Mouse (Mus musculus): ENCODE measurements around the gene Pygo2.
A peak's percentile ranks its signal among the peaks of the same experiment; 100 is the strongest.

Pygo2 gene

DNA sequence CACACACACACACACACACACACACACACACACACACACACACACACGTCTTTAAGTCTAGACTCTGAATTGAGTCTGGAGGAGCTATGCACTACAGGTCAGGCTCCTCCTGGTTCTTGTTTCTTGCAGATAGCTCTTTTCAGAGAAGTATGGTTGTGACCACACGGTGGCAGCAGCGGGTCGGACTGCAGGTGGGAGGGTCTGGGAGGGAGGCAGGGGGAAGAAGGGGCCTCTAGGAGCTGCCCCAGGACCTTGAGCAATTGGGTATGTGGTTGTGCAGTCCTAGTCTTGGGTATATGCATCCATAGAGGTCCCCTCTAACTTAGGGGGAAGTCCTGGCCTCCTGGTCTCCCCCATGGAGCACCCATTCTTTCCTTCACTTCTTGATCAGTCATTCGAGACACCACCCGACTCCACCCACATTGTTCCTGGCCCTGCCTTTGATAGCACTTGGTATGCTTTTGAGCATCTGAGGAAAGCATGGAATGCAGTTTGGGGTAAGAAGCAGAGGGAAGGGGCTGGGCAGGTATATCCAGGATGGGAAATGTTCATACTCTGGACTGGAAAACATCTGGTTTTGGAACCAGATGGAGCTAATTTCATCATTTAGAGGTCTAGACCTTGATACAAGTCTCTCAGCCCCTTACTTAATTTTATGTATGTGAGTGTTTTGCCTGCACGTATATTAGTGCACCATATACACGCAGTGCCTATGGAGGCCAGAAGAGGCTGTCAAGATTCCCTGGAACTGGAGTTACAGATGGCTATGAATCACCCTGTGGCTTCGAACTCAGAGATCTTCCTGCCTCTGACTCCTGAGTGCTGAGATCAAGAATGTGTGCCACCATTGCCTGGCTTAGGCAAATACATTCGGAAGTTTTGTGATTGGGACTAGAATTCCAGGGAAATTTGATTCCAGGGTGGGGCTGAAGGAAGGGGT lies 27.0 kb downstream of the Pygo2 start:
- DNase-seq (ENCODE audit: low spot score in 2 of 2) = no peak

DNA sequence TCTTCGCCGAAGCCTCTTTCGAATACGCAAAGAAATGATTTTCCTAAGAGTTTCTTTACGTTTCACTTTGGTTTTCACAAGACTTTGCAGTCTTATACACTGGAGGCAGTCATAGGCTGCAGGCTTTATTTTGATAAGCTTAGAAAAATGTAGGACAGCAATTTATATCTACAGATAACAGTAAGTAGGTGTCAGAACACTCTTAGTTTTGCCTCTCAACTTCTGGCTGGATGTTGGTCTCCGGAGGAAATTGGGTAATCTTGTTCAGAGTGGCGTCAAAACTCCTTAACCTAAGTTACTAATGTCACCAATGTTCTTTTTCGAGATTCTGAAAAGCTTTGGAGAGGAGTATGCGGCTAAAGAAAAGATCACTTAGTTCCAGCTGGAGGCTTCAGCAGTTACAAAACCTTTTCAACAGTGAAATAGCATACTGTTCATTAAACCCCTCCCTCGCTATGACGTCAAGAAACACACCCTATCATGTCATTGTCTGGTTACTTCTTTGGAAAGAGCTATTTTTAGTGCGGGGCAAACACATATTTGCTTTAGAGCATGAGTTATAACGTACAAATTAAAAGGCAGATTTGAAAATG lies 28.5 kb downstream of the Pygo2 start:
- no peak for DNase-seq (ENCODE audit: low spot score in 2 of 2)

DNA sequence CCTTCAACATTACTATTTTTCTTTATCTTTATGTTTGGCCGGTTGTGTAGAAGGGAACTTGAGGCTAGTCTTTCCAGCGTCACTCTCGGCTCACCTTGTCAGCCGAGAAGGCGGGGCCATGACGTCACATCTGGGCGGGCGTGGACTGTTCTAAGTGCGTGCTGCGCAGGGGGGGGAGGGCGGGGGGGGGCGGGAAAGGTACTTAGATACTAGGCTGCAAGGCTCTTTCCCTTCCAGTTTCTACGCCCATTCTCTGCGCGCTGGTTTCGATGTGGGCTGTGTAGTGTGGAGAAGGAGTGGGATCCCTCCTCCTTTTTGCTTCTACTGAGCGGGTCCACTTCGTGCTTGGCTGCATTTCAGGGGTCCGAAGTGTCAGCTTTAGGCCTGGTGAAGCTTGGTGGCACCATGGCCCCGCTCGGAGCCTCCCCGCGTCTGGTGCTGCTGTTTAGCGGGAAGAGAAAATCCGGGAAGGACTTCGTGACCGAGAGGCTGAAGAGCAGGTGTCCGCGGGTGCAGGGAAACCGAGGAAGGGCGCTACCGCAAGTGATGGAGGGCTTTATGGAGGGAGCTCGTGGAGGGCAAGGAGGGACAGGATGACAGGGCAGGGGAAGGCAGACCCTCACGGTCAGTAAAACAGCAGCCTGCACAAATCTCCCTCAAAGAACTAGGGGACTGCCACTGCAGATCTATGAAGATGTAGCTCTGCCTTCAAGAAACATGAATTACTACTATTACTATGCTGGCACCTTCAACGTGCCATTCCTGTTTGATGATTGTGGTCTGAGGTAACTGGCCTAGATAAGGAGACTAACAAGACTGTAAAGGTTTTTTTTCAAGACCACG lies 29.2 kb downstream of the Pygo2 start:
- DNase-seq (ENCODE audit: low spot score in 2 of 2) = peak; percentile 74 to 86

DNA sequence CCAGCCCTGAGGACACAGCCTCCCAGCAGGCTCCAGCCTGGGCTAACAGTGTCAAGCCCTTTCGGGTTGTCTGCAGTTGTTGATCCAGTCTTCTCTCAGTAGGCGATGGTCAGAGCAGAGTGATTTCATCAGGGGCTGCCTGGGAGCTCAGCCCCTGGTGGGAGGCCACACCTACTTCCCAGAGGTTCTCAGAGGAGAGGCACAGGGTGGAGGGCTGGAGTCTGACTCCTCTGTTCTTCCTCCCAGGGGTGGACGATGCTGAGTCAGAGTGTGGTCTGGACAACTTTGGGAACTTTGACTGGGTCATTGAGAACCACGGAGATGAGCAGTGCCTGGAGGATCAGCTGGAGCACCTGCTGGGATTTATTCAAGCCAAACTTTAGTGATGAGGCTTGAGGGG lies 38.3 kb downstream of the Pygo2 start:
- DNase-seq (ENCODE audit: low spot score in 2 of 2) = no peak

DNA sequence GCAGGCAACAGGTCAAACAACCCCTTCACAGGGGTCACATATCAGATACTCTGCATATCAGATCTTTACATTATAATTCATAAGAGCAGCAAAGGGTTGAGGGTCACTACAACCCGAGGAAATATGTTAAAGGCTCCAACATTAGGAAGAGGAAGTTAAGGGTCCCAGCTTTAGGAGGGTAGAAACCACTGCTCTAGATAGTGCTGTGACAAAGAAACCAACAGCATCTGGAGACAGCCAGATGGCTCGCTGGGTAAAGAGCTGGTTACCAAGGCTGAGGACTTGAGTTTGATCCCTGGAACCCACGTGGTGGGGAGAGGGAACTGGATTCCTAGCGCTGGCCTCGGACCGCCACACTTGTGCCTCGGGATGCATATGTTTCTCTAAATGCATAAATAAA lies 42.3 kb downstream of the Pygo2 start:
- no peak for DNase-seq (ENCODE audit: low spot score in 2 of 2)

DNA sequence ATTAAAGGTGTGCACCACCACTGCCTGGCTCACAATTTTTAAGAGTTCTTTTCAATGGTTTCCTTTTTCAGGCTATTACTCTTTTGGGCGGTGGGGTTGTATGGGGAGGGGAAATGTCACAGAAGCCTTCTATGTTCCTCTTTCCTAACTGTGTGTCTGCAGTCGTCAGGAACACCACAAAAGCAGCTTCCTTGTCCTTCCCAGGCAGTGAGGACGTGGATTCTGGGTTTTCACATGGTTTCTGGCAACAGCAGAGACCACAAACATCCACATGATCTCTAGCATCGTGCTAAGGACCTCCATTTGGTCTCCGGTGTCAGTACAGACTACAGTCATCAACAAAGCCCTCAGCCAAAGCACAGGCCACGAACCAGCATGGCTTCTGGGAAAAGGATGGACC lies 43.8 kb downstream of the Pygo2 start:
- no peak for DNase-seq (ENCODE audit: low spot score in 2 of 2)

DNA sequence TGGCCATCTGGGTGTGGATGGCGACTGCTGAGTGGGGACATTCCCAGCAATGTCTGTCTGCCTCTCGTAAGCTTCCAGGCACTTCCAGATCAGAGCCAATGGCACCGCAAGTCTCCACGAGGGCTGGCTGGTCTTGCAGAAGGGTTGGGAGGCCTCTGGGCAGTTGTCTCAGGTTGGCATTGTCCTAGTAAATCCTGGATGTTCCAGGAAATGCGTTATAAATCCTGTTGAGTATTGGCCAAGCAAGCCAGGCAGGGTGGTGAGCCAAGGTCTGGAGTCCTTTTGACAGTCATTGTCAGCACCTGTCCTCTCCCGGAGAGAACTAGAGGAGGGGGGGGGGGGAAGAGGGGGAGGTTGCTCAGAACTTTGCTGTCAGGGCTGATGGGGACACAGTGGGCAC lies 49.0 kb downstream of the Pygo2 start:
- no peak for DNase-seq (ENCODE audit: low spot score in 2 of 2)

DNA sequence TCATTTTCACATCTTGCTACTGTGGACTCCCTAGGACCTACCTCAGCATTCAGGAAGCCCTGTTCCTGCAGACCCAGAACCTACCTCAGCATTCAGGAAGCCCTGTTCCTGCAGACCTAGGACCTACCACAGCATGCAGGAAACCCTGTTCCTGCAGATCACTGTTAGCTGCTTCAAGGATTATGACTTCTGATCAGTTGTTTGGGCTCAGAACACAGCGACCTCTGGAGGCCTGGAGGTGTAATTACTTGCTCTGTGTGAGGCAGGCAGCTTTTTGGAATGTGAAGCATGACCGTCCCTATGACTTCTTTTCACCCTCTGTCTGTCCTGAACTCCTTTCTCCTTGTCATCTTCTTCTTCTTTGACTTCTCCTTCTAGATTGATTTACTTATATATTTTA lies 51.5 kb downstream of the Pygo2 start:
- DNase-seq (ENCODE audit: low spot score in 2 of 2) = no peak

DNA sequence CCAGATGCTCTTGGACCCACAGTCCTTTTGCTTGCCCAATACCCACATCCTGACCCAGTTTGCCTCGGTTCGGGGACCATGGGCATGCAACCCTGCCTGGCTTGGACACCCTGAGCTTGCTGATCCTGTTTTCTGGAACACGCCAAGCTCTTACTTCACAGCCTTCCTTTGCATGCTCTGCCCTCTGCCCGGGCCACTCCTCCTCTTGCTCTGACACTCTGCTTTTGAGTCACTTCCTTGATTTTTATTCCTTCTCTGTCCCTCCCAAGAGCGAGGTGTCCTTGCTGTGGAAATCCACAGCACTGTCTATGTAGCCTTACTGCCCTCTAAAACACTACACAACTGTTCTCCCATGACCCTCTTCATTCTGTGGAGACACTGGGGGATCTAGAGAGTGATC lies 52.2 kb downstream of the Pygo2 start:
- no peak for DNase-seq (ENCODE audit: low spot score in 2 of 2)
